Mouse (Mus musculus): Measurements from ENCODE around the gene Susd6.

The Susd6 gene

DNA sequence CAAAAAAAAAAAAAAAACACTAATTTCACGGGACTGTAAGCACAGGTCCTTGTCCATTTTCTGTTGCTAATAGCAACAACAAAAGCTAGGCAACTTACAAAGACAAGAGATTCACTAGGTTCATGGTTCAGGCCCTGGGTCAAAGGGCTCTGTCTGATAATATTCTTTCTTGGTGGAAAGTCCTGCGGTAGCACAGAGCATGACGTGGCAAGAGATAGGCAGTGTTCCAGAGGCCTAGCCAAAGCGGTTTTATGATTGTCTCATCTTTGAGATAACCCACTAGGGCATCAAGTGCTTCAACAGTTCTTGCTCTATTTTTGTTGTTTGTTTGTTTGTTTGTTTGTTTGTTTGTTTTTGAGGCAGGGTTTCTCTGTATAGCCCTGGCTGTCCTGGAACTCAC lies 136.2 kb downstream of the Susd6 start:
- DNase-seq (ENCODE audit: low read depth, low spot score) = no peak

GRCm38 (mm10) chr12:80927518-80927917 lies 137.2 kb downstream of the Susd6 start:
- DNase-seq (ENCODE audit: low read depth, low spot score) = no peak

DNA sequence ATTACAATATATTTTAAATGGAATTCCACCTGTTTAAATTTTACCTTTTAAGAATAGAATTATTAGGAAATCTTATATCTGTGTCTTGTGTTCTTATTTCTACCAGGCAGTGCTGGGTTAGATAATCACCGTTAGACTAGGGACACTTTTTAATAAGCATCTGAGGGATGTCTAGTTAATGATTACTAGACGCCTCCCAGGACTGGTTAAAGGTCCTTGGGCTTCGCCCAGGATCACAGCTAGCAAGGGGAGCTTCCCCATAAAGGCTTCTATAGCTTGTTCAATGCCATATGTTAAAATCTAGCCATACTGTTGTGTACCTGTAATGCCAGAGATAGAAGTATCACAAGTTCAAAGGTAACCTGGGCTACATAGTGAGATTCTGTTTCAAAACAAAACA lies 138.6 kb downstream of the Susd6 start:
- DNase-seq (ENCODE audit: low read depth, low spot score) = no peak

DNA sequence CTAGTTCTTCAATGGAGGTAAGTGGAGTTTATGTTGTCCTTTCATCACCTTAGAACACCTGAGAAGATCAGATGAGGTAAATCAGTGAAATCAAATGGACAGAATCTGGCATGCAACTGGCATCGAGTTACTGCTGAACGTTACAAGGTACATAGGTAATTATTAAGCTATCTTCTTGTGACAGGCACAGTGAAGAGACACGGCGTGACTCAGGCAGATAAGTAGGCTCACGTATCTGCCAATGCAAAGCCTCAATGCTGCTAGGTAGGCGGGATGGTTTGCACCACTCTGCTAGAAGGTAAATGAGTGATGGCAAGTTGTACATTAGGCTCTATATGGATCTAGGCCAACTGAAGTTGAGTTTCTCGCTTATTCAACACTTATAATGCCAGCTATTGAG lies 139.8 kb downstream of the Susd6 start:
- DNase-seq (ENCODE audit: low read depth, low spot score) = no peak
